Mouse (Mus musculus) CH12.LX (cell line): ENCODE data around the gene Rhobtb1. TPM values are rescaled to one million over a fixed set of nuclear protein-coding genes. Genes with fewer than 3 reads are reported as not detected.
A peak's percentile ranks its signal among the peaks of the same experiment; 100 is the strongest.

Source experiments
- DNase-seq: peaks from one replicate; pipeline ENCODE4 v3.0.0-alpha.2; 2013; ENCODE audit errors: extremely low read depth
- H3K27ac ChIP-seq: 2 replicates; pipeline ENCODE4 v1.5.1; 2012; ENCODE audit warnings: low read depth, mild to moderate bottlenecking, control low read depth, moderate library complexity; ENCODE audit not compliant: insufficient read depth
- H3K27me3 ChIP-seq: replicated peaks from 2 replicates; pipeline ENCODE3; 2012; ENCODE audit warnings: inconsistent platforms
- H3K36me3 ChIP-seq, 2 experiments: replicated peaks in 1 of 2; 2 replicates each; pipeline versions ENCODE3 to v1.6.1; 2012; ENCODE audit warnings: inconsistent platforms in 1 of 2, low read length in 1 of 2, mild to moderate bottlenecking in 1 of 2, mixed read lengths in 1 of 2, moderate library complexity in 1 of 2; ENCODE audit not compliant: control insufficient read depth in 1 of 2, insufficient read depth in 1 of 2
- H3K4me1 ChIP-seq, 2 experiments: 2 replicates each; pipeline ENCODE4 v1.6.1; 2012; ENCODE audit warnings: inconsistent platforms in 1 of 2, moderate library complexity in 1 of 2; ENCODE audit not compliant: insufficient read depth in 2 of 2, control insufficient read depth in 1 of 2
- H3K4me2 ChIP-seq: 2 replicates; pipeline ENCODE4 v1.6.1; 2012; ENCODE audit warnings: low read depth, mild to moderate bottlenecking, control low read depth; ENCODE audit not compliant: poor library complexity, insufficient read depth, severe bottlenecking
- H3K4me3 ChIP-seq, 3 experiments: fragments of 150-350 bp in 1 of 3; sonication (generic) in 1 of 3; replicated peaks in 1 of 3; 2 replicates each; pipeline versions ENCODE3 to v1.5.1; 2011 to 2012; ENCODE audit warnings: low read depth in 2 of 3, low read length in 2 of 3, mild to moderate bottlenecking in 2 of 3, moderate library complexity in 2 of 3, control low read depth in 1 of 3, improper control_type of control experiment in 1 of 3, inconsistent platforms in 1 of 3, mixed read lengths in 1 of 3; ENCODE audit not compliant: poor library complexity in 1 of 3
- H3K79me2 ChIP-seq: replicated peaks from 2 replicates; pipeline ENCODE4 v1.6.1; 2012; ENCODE audit warnings: mild to moderate bottlenecking, moderate library complexity; ENCODE audit not compliant: control insufficient read depth, poor library complexity, insufficient read depth, severe bottlenecking; ENCODE audit errors: extremely low read depth
- H3K9ac ChIP-seq: 2 replicates; pipeline ENCODE4 v1.6.1; 2012; ENCODE audit warnings: low read depth, mild to moderate bottlenecking, control low read depth, moderate library complexity; ENCODE audit not compliant: insufficient read depth
- H3K9me3 ChIP-seq: replicated peaks from 2 replicates; pipeline ENCODE3; 2012; ENCODE audit warnings: low read length, inconsistent platforms, mixed read lengths
- BHLHE40 ChIP-seq: IDR thresholded peaks from 2 replicates; pipeline ENCODE4 v1.6.1; 2011; ENCODE audit warnings: mild to moderate bottlenecking, low read depth, low read length, improper control_type of control experiment
- CHD1 ChIP-seq: IDR thresholded peaks from 2 replicates; pipeline ENCODE4 v1.6.1; 2012; ENCODE audit warnings: low read depth, low read length, improper control_type of control experiment, inconsistent platforms
- CHD2 ChIP-seq: IDR thresholded peaks from 2 replicates; pipeline ENCODE4 v1.6.1; 2011; ENCODE audit warnings: low read length, improper control_type of control experiment
- E2F4 ChIP-seq: IDR thresholded peaks from 2 replicates; pipeline ENCODE4 v1.6.1; 2011; ENCODE audit warnings: low read depth, low read length, improper control_type of control experiment; ENCODE audit not compliant: insufficient replicate concordance
- EP300 ChIP-seq: IDR thresholded peaks from 2 replicates; pipeline ENCODE4 v1.6.1; 2011; ENCODE audit warnings: low read length, improper control_type of control experiment
- ETS1 ChIP-seq: conservative IDR thresholded peaks from 2 replicates; pipeline ENCODE4 v1.6.1; 2012; ENCODE audit warnings: low read depth, mild to moderate bottlenecking, inconsistent platforms, low read length, improper control_type of control experiment, moderate library complexity
- HCFC1 ChIP-seq: IDR thresholded peaks from 2 replicates; pipeline ENCODE4 v1.6.1; 2012; ENCODE audit warnings: low read depth, mild to moderate bottlenecking, inconsistent platforms, low read length, improper control_type of control experiment
- IRF4 ChIP-seq: IDR thresholded peaks from 2 replicates; pipeline ENCODE4 v1.6.1; 2014; ENCODE audit warnings: low read depth, mild to moderate bottlenecking, inconsistent platforms, low read length, improper control_type of control experiment
- JUND ChIP-seq: conservative IDR thresholded peaks from 2 replicates; pipeline ENCODE4 v1.6.1; 2011; ENCODE audit warnings: low read depth, low read length, improper control_type of control experiment
- MAZ ChIP-seq: IDR thresholded peaks from 2 replicates; pipeline ENCODE4 v1.6.1; 2012; ENCODE audit warnings: low read depth, mild to moderate bottlenecking, inconsistent platforms, low read length, improper control_type of control experiment, moderate library complexity
- MEF2A ChIP-seq: IDR thresholded peaks from 2 replicates; pipeline ENCODE4 v1.6.1; 2014; ENCODE audit warnings: low read depth, mild to moderate bottlenecking, inconsistent platforms, low read length, improper control_type of control experiment, borderline replicate concordance
- MYC ChIP-seq: IDR thresholded peaks from 2 replicates; pipeline ENCODE4 v1.6.1; 2011; ENCODE audit warnings: low read depth, mild to moderate bottlenecking, improper control_type of control experiment, low read length
- PAX5 ChIP-seq: IDR thresholded peaks from 2 replicates; pipeline ENCODE4 v1.6.1; 2012; ENCODE audit warnings: low read length, inconsistent platforms, mixed read lengths
- POLR2A ChIP-seq: IDR thresholded peaks from 2 replicates; pipeline ENCODE4 v1.6.1; 2011; ENCODE audit warnings: low read depth, mild to moderate bottlenecking, improper control_type of control experiment, low read length
- POLR2AphosphoS2 ChIP-seq: IDR thresholded peaks from 2 replicates; pipeline ENCODE4 v1.6.1; 2011; ENCODE audit warnings: low read depth, low read length, improper control_type of control experiment
- RCOR1 ChIP-seq: conservative IDR thresholded peaks from 2 replicates; pipeline ENCODE4 v1.6.1; 2012; ENCODE audit warnings: low read depth, mild to moderate bottlenecking, inconsistent platforms, low read length, improper control_type of control experiment
- SIN3A ChIP-seq: IDR thresholded peaks from 2 replicates; pipeline ENCODE4 v1.6.1; 2012; ENCODE audit warnings: low read length, improper control_type of control experiment, inconsistent platforms
- TBP ChIP-seq: conservative IDR thresholded peaks from 2 replicates; pipeline ENCODE4 v1.6.1; 2011; ENCODE audit warnings: low read depth, low read length, improper control_type of control experiment
- TCF12 ChIP-seq: IDR thresholded peaks from 2 replicates; pipeline ENCODE4 v1.6.1; 2014; ENCODE audit warnings: low read depth, mild to moderate bottlenecking, inconsistent platforms, low read length, improper control_type of control experiment
- UBTF ChIP-seq: IDR thresholded peaks from 2 replicates; pipeline ENCODE4 v1.6.1; 2012; ENCODE audit warnings: low read depth, mild to moderate bottlenecking, inconsistent platforms, low read length, improper control_type of control experiment, moderate library complexity
- ZKSCAN1 ChIP-seq: IDR thresholded peaks from 2 replicates; pipeline ENCODE4 v1.6.1; 2012; ENCODE audit warnings: low read depth, inconsistent platforms, low read length, improper control_type of control experiment, borderline replicate concordance
- ZNF384 ChIP-seq: IDR thresholded peaks from 2 replicates; pipeline ENCODE4 v1.6.1; 2012; ENCODE audit warnings: low read depth, low read length, improper control_type of control experiment, inconsistent platforms
- dilution Hi-C: fragments of 300-500 bp; cut with MboI; formaldehyde crosslinking; loops from 2 replicates; pipeline ENCODE4 v1.14.3; 2020; ENCODE audit warnings: low sequenced_read_pairs; ENCODE audit not compliant: extremely low pct_unique_long_range_greater_than_20kb, extremely low pct_ligation_motif_present
- in situ Hi-C: fragments of 300-500 bp; cut with MboI; formaldehyde crosslinking; loops from 3 replicates; pipeline ENCODE4 v1.14.3; 2019; ENCODE audit warnings: low sequenced_read_pairs, low pct_ligation_motif_present, low pct_unique_long_range_greater_than_20kb, mixed read lengths
- polyA plus RNA-seq: library from polyadenylated mRNA; unstranded; fragments of >175 nt; gene quantifications from 2 replicates; pipeline ENCODE4 v1.2.1, GENCODE M21; 2012; ENCODE audit warnings: low read depth; ENCODE audit not compliant: insufficient read length
- total RNA-seq, 2 experiments: library from RNA; depleted of rRNA; stranded (reverse); fragments of 300-350 nt in 1 of 2; fragments of >200 nt in 1 of 2; gene quantifications; 2 replicates each; pipeline ENCODE4 v1.2.3; 2012 to 2014

The Rhobtb1 gene
- total and polyA plus RNA-seq, 3 experiments: 3.1 to 12.2 (median 3.4) TPM

DNA sequence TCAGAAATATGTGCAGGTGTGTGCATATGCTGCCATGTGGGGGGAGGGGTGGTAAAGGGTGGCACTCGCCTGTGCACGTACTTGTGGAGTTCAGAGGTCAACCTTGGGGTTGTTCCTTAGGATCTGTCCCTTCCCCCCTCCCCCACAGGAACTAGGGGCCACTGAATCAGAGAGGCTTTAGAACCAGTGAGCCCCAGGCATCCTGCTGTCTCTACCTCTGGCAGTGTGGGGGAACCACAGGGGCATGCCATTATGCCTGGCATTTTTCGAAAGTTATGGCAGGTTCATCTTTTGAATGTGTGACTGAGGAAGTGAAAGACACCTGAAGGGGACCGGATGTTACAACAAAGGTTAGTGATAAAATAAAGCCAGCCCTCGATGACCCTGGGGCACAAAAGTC, 59.4 kb downstream of the Rhobtb1 start:
- H3K27ac ChIP-seq: peak overlapping the region; percentile 41; the same call in 1 of the 2 replicates
- peak; percentile 68 for DNase-seq
- peaks cover 2% of the 10 kb centered on the region for H3K9me3 ChIP-seq
- in situ Hi-C loops (no loop called here), dilution Hi-C loops (no loop called here)
- H3K36me3 ChIP-seq: peaks cover 0 to 4% of the 10 kb centered on the region in 2 experiments
- peak overlapping the region; percentile 86; the same call in 1 of the 2 replicates for H3K4me2 ChIP-seq
- peaks cover 6% of the 10 kb centered on the region for H3K27me3 ChIP-seq
- TF ChIP-seq TCF12: peak; percentile 84
- no peak for TF ChIP-seq UBTF
- TF ChIP-seq CHD2: peak; percentile 80
- no peak for TF ChIP-seq ZKSCAN1
- peak; percentile 75 for TF ChIP-seq BHLHE40
- TF ChIP-seq TBP: no peak
- TF ChIP-seq EP300: peak; percentile 86
- no peak for TF ChIP-seq POLR2AphosphoS2
- 0 out of 2 replicates have a peak, but pooled peaks have one; percentile 11 for TF ChIP-seq POLR2A
- peak; percentile 85 for TF ChIP-seq IRF4
- no peak; the same call in 1 of the 2 replicates for TF ChIP-seq MAZ
- peak; percentile 17; the same call in 1 of the 2 replicates for TF ChIP-seq RCOR1
- 0 out of 2 replicates have a peak, but pooled peaks have one; percentile 22 for TF ChIP-seq MEF2A
- TF ChIP-seq CHD1: no peak
- peak; percentile 33 for TF ChIP-seq ETS1
- no peak overlapping the region for H3K9ac ChIP-seq
- H3K4me3 ChIP-seq: no peak overlapping the region
- peaks cover 11 to 30% of the 10 kb centered on the region in 2 experiments for H3K4me1 ChIP-seq
- no peaks in the 10 kb centered on the region for H3K79me2 ChIP-seq

DNA sequence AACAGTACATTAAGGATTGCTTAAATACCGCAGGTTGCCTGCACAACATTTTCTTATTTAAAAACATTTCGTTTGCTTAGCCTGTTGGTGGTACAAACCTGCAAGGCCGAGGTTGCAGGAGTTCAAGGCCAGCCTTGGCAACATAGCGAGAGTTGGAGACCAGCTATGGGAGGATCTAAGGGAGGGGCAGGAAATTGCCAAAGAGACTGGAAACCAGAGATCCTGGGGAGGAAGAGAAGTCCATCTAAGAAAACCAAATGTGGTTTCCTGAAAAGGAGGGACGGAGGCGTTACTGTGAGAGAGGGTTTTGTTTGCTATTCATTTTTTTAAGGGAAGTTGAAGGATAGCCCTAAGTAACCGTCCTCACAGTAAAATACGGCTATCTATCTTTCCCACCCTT, 60.3 kb downstream of the Rhobtb1 start:
- H3K36me3 ChIP-seq: peaks cover 0 to 7% of the 10 kb centered on the region in 2 experiments
- peak overlapping the region; percentile 43 to 76 (median 64) for H3K4me3 ChIP-seq
- peaks cover 11 to 30% of the 10 kb centered on the region in 2 experiments for H3K4me1 ChIP-seq
- peak overlapping the region; percentile 80 for H3K27ac ChIP-seq
- peaks cover 6% of the 10 kb centered on the region for H3K27me3 ChIP-seq
- no peaks in the 10 kb centered on the region for H3K79me2 ChIP-seq
- DNase-seq: peak; percentile 27
- peak overlapping the region; percentile 86 for H3K4me2 ChIP-seq
- H3K9ac ChIP-seq: peak overlapping the region; percentile 73
- peaks cover 6% of the 10 kb centered on the region for H3K9me3 ChIP-seq
- TF ChIP-seq JUND (no peak), ZNF384 (no peak), MYC (no peak), SIN3A (no peak), HCFC1 (no peak; the same call in 1 of the 2 replicates), PAX5 (no peak), E2F4 (no peak), CHD2 (no peak), MAZ (no peak)
- dilution Hi-C loops (no loop called here), in situ Hi-C loops (no loop called here)
